Mouse (Mus musculus): ENCODE measurements around the gene Nrap.
"Not testable (repeated sequence)": the region's sequence is repeated elsewhere in the genome, so short reads cannot be mapped to it uniquely, and the experiment has no call there.

The Nrap gene

GRCm38 (mm10) chr19:56389879-56390278 lies at the start of gene Nrap:
Gene Nrap (minus strand): TSS chr19:56390037.
- no peak for DNase-seq (ENCODE audit: low spot score)

DNA sequence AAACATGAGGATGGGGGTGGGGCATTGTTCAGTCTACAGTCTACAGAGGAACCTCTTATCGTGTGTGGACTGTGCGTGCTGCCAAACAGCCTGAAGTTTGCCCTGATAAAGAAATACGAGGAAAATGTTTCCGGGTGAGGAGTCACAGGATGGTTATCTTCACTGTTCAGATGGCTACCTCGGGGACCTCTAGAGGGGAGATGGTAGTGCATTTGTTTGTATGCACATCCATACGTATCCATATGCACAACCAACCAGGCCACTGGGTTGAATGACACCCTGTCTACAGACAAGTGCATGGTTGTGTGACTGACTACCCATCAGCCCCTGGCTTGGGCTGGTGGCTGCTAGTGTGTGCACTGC lies 49.2 kb upstream of the Nrap start:
- DNase-seq (ENCODE audit: low spot score) = no peak

DNA sequence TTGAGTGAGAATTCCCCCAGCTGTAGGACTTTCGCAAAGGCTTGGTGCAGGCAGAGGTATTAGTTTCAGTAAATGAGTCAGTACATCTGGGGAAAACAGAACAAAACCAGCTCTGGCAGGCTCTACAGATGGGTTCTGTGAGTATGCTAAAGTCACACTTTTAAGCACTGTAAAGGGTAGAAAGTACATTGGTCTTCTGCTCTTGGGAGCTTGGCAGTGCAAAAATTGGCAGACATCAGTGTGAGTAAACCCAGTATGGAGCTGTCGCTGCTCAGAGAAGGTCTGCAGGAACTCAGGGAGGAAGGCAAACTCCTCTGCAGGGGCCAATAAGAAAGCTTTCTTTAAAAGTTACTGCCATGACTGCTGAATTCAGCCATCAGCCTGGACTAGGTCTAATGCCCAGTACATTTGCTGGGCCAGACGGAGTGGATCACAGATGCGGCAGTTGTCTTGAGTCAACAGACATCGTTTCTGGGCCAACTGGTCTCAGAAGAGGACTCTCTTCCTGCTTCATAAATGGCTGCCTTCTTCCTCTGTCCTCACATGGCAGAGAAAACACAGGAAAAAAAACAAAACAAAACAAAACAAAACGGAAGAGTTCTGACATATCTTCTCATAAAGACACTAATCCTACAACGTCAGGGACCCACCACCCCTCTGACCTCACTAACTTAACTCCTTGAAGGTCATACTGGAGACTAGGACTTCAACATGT lies 48.7 kb upstream of the Nrap start:
- DNase-seq (ENCODE audit: low spot score) = peak; percentile 46

DNA sequence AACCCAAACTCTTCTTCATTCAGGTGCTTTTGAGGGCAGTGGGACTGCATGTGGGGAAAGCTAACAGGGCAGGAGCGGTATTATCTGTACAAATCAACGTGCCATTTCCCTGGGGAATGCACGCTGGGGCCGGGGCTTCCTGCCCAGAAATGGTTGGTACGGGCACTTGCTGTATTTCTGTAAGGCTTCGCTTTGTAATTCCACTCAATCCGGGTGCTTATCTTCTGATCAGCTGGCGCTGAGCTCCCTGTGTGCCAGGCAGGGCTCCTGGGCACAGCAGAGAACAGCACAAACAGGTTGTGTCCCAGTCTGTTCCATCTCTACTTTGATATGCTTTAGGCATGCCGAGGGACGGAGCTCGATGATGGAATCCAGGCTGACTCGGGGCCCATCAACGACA lies 46.5 kb upstream of the Nrap start:
- peak; percentile 53 for DNase-seq (ENCODE audit: low spot score)

GRCm38 (mm10) chr19:56433581-56433980 lies 43.7 kb upstream of the Nrap start:
- no peak for DNase-seq (ENCODE audit: low spot score)

GRCm38 (mm10) chr19:56432706-56433105 lies 42.9 kb upstream of the Nrap start:
- DNase-seq (ENCODE audit: low spot score) = no peak

DNA sequence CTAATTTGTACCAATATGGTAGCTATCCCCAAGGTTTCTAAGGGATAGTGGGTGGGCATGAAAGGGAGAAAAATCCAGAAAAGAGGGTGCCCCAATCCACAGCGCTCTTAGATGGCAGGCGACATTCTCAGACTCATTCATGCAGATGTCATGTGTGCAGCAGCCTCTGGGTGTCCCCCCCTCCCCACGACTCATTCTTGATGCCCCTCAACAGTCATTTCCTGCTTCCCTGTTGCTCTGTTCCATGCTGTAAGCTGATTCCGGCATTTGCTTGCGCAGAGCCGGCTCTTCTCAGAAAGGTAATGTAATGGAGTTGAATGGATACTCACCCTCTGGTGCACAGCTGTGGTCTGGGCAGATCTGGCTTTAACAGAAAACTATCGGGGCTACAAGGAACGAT lies 40.5 kb upstream of the Nrap start:
- no peak for DNase-seq (ENCODE audit: low spot score)

- no peak for DNase-seq (ENCODE audit: low spot score)
These were observed 35.7 kb upstream of the Nrap start for GRCm38 (mm10) chr19:56425492-56425891.

GRCm38 (mm10) chr19:56424606-56425395 lies 35.0 kb upstream of the Nrap start:
- no peak for DNase-seq (ENCODE audit: low spot score)

GRCm38 (mm10) chr19:56423370-56423769 lies 33.5 kb upstream of the Nrap start:
- no peak for DNase-seq (ENCODE audit: low spot score)

DNA sequence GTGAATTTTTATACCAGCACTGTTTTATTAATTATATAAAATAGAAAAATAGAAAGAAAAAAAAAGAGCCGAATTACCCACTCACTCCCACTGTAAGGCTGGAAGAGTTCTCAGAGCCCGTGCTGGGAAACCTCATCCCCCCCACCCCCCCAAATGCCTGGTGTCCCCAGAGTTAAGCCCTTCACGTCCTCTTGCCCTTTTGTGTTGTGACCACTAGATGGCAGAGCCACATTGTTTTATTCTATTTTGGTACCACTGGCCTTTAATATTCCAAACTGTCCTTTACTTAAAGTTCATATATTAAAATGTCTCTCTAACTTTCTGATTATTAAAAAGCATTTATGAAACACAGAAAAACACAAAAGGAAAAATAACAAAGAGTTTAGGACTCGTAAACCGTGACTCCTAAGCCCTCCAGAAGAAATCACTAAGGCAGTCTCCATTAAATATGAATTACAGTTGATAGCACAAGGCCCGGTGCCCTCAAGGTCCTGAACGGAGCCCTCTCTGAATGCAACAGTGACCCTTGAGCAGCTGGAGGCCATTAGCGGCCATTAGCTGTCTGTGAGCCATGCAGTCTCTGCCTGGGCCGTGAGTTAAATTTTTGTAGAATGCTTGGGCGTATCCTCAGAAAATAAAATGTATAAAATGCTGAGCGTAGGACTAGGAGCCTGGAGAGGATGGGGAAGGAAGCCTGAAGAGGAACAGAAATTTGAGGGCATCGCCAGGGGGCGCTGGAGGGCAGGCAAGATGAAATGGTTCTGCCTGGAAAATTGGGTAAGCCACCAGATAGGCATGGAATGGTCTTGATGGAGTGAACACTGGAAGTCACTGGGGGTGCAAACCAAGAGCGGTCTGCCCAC lies 32.9 kb upstream of the Nrap start:
- DNase-seq (ENCODE audit: low spot score) = peak; percentile 88

- no peak for DNase-seq (ENCODE audit: low spot score)
These were observed 30.5 kb upstream of the Nrap start for GRCm38 (mm10) chr19:56420345-56420744.

- DNase-seq (ENCODE audit: low spot score) = no peak
These were observed 29.6 kb upstream of the Nrap start for GRCm38 (mm10) chr19:56419452-56419851.

GRCm38 (mm10) chr19:56418404-56418803 lies 28.6 kb upstream of the Nrap start:
- no peak for DNase-seq (ENCODE audit: low spot score)

DNA sequence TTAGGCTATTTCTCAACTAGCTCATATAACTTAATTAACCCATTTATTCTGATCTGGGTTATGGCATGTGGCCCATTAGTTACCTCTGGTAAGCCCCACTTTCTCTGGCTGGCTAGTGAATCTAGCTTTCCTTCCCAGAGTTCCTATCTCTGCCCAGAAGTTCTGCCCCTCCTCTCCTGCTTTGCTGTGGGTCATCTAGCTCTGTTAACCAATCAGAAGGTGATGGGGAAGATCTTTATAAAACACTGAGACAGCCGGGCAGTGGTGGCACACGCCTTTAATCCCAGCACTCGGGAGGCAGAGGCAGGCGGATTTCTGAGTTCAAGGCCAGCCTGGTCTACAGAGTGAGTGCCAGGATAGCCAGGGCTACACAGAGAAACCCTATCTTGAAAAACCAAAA lies 20.0 kb upstream of the Nrap start:
- DNase-seq (ENCODE audit: low spot score) = not testable (repeated sequence)

- no peak for DNase-seq (ENCODE audit: low spot score)
These were observed 16.7 kb upstream of the Nrap start for GRCm38 (mm10) chr19:56406581-56406980.

DNA sequence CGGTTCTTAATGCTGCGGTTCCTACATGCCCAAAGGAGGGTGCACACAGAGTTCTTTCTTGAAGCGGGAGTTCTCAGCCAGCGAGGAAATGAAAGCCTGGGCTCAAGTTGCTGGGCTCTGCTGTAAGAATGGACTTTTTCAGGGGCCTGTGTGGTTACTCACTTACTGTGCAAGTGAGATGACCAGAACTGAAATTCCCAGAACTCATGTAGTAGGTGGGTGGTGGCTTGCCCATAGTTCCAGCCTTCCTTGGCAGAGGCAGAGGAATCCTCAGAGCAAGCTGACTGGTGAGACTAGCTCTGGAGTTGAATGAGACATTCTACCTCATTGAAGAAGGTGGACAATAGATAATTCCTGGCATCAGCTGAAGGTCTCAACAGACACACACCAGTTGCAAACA lies 16.0 kb upstream of the Nrap start:
- no peak for DNase-seq (ENCODE audit: low spot score)

DNA sequence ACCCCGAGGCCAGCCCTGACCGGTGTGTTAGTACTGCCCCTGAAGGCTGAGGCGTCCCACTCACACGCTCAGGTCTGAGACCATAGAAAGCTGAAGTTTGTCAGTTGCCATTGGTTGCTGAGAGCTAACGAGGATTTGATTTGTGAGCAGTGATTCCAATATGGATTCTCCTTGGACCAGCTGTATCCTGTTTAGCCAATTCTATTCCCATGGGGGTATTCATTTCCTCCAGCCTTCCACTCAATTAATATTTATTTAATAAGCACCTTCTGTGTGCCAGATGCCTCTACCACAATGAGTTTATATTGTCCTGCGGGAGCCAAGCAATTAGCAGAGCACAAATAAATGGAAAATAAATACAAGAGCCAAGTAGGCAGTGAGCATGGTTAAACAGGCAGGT lies 12.0 kb upstream of the Nrap start:
- no peak for DNase-seq (ENCODE audit: low spot score)

DNA sequence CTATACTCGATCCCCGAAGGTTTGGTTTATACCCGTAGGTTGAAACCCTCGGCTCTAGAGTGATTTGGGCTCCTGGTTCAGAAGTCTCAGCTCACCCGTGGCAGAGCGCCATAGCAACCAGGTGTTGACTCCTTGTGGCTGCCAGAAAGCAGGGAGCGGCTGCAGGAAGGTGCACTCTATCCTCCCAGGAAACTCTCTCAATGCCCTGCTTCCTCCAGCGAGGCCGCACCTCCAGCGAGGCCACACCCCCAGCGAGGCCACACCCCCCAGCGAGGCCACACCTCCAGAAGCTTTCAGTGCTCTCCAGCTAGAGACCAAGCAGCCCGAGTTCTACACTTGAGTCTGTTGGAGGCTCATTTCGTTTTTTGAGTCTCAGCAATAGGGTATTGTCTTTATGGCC lies 10.4 kb upstream of the Nrap start:
- peak; percentile 84 for DNase-seq (ENCODE audit: low spot score)

- no peak for DNase-seq (ENCODE audit: low spot score)
These were observed 8.6 kb upstream of the Nrap start for GRCm38 (mm10) chr19:56398528-56398795.

DNA sequence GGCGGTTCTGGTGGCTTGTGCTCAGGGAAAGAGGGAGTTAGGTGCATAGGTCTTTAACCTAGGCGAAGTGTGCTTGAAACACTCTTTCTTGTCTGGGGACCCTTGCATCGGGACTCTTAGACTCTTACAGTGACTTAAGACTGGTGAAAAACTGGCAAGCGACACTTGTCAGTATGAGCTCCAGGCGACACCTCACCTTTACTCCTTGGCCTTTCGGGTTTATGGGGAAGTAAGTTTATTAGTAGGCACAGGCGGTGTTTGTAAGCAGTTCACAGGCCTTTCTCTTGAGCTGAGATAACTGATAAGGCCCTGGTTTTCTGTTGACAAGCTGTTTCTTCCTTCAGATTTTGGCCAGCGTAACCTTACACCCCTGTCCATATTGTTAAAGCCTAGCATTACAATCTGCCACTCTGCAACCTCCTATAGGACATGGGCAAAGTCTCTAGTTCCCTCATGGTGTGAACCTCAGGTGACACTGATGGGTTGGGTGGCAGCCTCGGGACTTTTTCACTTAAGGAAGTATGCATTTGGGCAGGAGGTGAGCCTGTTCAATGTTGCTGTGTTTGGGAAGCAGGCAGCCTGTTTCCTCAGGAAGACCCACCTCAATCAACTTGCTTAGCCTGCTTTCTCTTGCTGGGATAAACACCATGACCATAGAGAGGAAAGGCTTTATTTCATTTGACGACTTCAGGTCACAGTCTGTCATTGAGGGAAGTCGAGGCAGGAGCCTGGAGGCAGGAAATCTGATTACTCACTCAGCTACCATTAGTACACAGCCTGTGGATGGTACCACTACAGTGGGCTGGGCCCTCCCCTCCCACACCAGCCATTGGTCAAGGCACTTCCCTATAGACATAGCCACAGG lies 8.1 kb upstream of the Nrap start:
- DNase-seq (ENCODE audit: low spot score) = no peak

All from urinary bladder, postnatal 14 days (tissue).